Mouse (Mus musculus) megakaryocyte, embryonic 14.5 days (primary cell): ENCODE results near the gene Pnp.

ENCODE experiments used
- FLI1 ChIP-seq: IDR thresholded peaks from 2 replicates; pipeline ENCODE4 v1.6.1; 2012; ENCODE audit warnings: low read length, inconsistent platforms, mixed read lengths
- GATA1 ChIP-seq: IDR thresholded peaks from 3 replicates; pipeline ENCODE4 v1.6.1; 2012; ENCODE audit warnings: mixed read lengths, low read length, inconsistent platforms, borderline replicate concordance

- TF ChIP-seq GATA1 (no peak), FLI1 (no peak)
Measured at GRCm38 (mm10) chr14:50981207-50981606, 50.3 kb downstream of the Pnp start.
